Mouse (Mus musculus) heart, postnatal 4 days (tissue): Measurements from ENCODE around the gene Armh2. TPM values are rescaled to one million over a fixed set of nuclear protein-coding genes. Genes with fewer than 3 reads are reported as not detected.
A peak's percentile ranks its signal among the peaks of the same experiment; 100 is the strongest.
"Not testable (repeated sequence)": the region's sequence is repeated elsewhere in the genome, so short reads cannot be mapped to it uniquely, and the experiment has no call there.

ENCODE experiments used
- DNase-seq: peaks from one replicate; pipeline ENCODE4 v3.0.0; 2021
- total RNA-seq, 2 experiments: library from RNA; stranded (reverse); gene quantifications; 2 replicates each; pipeline ENCODE4 v1.2.3; 2021

The Armh2 gene
- total RNA-seq, 2 experiments from 2014 or later = not detected

- no peak for DNase-seq
These were observed 18.4 kb downstream of the Armh2 start for GRCm38 (mm10) chr13:24759451-24759850.

GRCm38 (mm10) chr13:24760351-24760870, 19.4 kb downstream of the Armh2 start:
- DNase-seq = no peak

- DNase-seq = no peak
These were observed 20.0 kb downstream of the Armh2 start for GRCm38 (mm10) chr13:24761083-24761402.

GRCm38 (mm10) chr13:24761403-24762227, 20.6 kb downstream of the Armh2 start, which contains the start of gene Gmnn:
TSS of gene Gmnn (minus strand) at chr13:24761923.
- DNase-seq = peak; percentile 92

- no peak for DNase-seq
These were observed 21.2 kb downstream of the Armh2 start for GRCm38 (mm10) chr13:24762254-24762653.

- DNase-seq = not testable (repeated sequence)
These were observed 26.8 kb downstream of the Armh2 start for GRCm38 (mm10) chr13:24767809-24768208.

GRCm38 (mm10) chr13:24771482-24771881, 30.4 kb downstream of the Armh2 start:
- not testable (repeated sequence) for DNase-seq

- DNase-seq = peak; percentile 66
These were observed 35.3 kb downstream of the Armh2 start for GRCm38 (mm10) chr13:24776146-24776844.

GRCm38 (mm10) chr13:24778026-24778425, 37.0 kb downstream of the Armh2 start:
- no peak for DNase-seq

GRCm38 (mm10) chr13:24778706-24779380, 37.8 kb downstream of the Armh2 start:
- no peak for DNase-seq

GRCm38 (mm10) chr13:24781916-24782315, 40.9 kb downstream of the Armh2 start:
- DNase-seq = peak; percentile 43

GRCm38 (mm10) chr13:24786014-24786490, 45.0 kb downstream of the Armh2 start:
- DNase-seq = peak; percentile 32

- DNase-seq = no peak
These were observed 46.4 kb downstream of the Armh2 start for GRCm38 (mm10) chr13:24787477-24787876.

- no peak for DNase-seq
These were observed 50.3 kb downstream of the Armh2 start for GRCm38 (mm10) chr13:24791349-24791748.

- DNase-seq = no peak
These were observed 51.5 kb downstream of the Armh2 start for GRCm38 (mm10) chr13:24792411-24793045.

Other genes with a start within 250 kb of the Armh2 start
- 10 to 100 TPM; 25.4 to 27.5 TPM for gene Ripor2, start 159.0 kb upstream of the Armh2 start, total RNA-seq
- gene Gmnn, start 20.7 kb downstream of the Armh2 start, total RNA-seq = 10 to 100 TPM; 69.9 to 75.8 TPM
- 100 to 1,000 TPM; 156 to 166 TPM for gene BC005537, start 60.4 kb downstream of the Armh2 start, total RNA-seq
- gene Acot13, start 90.3 kb downstream of the Armh2 start, total RNA-seq = 100 to 1,000 TPM; 233 to 245 TPM
- 10 to 100 TPM; 16.9 to 21.0 TPM for gene Tdp2, start 90.4 kb downstream of the Armh2 start, total RNA-seq
- gene D130043K22Rik, start 103.9 kb downstream of the Armh2 start, total RNA-seq = under 1 TPM in 1 of 2 experiments, not detected in 1; 0.05 TPM
- gene Aldh5a1, start 196.4 kb downstream of the Armh2 start, total RNA-seq = 10 to 100 TPM; 22.8 to 24.5 TPM
- under 1 TPM; 0.52 to 0.55 TPM for gene Gpld1, start 201.9 kb downstream of the Armh2 start, total RNA-seq